Mouse (Mus musculus): Measurements from ENCODE around the gene Cmklr1.
"Not testable (repeated sequence)": the region's sequence is repeated elsewhere in the genome, so short reads cannot be mapped to it uniquely, and the experiment has no call there.

Cmklr1 gene

DNA sequence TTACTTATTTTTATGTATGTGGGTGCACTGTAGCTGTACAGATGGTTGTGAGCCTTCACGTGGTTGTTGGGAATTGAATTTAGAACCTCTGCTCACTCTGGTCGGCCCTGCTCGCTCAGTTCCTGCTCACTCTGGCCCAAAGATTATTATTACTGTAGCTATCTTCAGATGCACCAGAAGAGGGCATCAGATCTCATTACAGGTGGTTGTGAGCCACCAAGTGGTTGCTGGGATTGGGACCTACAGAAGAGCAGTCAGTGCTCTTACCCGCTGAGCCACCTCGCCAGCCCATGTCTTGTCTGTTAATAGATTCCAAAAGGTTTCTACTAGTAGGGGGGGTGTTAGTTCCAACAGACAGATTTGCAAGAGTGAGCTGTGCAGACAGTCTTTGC is 63.8 kb downstream of the Cmklr1 start:
- not testable (repeated sequence) for ATAC-seq (ENCODE audit: low TSS enrichment)

DNA sequence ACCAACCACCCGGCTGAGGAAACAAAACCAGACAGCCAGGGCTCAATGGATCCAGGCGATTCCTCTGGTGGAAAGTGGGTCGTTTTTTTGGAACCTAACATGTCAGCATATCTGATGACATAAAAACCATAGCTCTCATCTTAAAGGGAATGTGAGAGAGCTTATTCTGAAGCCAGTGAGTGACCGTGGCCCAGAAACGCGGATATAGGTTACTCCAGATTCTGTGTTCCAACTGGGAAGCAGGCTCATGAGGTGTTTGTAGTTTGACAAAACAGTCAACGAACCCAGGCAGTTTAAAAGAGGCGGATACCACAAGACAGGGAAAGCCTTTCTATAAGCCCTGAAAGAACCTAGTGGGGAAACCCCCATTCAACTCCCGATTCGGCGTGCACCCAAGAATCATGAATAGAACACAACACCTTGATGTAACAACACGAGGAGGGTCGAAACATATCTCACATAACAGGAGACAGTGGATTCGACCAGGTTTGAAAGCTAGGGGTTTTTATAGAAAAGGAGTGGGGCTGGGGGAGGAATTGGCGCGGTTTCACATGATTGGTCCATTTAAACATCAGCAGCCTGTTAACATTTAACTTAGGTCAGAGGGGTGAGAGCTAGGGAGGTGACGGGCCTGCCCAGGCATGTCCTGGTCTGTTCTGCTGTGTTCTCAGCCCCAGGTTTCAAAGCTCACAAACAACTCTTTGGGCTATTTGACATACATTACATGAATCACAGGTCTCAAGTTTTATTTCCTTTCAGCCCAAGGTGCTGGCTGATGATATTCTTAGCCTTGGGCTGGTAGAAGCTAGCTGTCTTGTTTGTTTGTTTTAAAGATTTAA is 64.4 kb downstream of the Cmklr1 start:
- ATAC-seq (ENCODE audit: low TSS enrichment) = not testable (repeated sequence)

DNA sequence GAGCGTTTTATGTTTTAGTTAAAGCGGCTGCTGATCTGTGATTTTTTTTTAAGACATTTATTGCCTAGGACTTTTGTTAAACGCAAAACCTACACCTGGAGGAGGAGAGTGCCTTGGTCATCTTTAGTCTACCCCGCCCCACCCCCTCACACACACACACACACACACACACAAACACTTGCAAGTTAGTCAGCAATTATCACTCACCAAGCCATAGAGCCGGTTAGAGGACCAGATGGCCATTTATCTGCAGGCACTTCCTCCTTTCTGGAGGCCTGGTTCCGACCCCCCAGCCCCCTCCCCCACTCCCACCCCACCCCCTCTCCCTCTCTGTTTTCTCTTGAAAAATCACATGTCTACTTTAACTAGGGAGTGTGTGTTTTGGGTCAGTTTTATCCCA is 65.8 kb downstream of the Cmklr1 start:
- no peak for ATAC-seq (ENCODE audit: low TSS enrichment)

DNA sequence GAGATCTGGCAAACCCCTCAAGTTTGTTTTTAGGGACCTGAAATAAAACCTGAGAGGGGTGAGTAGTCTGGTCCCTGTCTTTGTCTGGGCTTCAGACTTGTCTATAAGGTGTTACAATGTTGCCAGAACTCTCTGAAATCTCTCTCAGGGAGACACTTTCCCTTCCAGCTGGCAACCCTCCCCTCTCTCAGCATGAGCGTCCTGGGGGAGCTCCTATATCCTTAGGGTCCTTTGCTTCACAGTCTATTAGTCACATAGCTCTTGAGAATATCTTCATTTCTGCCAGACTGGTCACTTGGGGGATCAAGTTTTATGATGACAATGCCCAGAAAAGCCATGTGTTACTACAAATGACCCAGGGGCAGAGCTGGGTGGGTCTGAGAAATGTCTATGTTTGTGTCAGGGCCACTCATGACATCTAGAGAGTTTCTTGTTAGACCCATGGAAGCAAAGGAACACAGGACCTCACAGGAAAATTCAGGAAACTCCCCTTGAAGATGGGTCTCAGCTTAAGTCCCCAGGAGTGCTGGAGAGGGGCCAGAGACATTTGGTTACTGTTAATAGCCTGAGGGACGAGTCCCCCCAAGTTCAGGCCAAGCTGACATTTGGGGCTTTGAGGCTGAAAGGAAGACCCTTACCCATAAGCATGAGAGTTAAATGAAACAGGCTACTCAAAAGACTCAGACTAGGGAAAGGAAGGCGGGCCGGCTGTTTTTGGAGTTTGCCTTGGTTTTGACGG is 66.6 kb downstream of the Cmklr1 start:
- no peak for ATAC-seq (ENCODE audit: low TSS enrichment)

DNA sequence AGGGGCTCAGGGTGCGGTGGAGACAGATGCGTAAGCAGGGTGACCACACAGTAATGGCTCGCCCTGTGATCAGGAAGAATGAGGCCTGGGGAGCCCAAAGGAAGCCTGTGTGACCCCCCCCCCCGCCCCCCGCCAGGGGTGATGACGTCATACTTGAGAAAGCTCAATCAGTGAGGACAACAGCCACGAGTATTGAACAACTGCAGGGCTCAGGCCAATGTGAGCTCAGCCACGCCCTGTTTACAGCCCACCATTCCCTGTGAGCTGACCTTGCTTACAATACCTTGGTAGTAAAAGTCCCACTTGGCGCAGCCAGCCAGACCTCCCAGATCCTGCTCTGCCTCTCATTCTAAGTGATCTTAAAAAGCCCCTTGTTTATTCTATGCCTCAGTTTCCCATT is 69.4 kb downstream of the Cmklr1 start:
- no peak for ATAC-seq (ENCODE audit: low TSS enrichment)

DNA sequence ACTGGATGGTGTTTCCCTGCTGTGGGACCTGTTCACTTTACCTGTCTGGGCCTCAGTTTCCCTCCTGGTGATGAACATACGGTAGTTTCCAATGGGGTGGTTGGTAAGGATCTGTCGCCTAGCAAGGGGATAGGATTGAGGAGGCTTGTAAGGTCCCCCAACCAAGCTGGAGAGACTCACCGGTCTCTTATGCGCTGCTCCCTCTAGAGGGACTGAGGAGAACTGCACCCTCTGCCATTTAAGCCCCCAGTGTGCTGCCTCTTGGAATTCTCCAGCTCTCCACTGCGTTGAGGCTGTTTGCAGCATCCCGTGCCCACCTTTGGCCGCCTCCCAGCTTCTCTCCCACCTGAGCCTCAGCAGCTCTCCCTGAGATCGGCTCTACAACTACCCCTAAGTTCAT is 70.0 kb downstream of the Cmklr1 start:
- peak; percentile 17; the same call in 1 of the 2 replicates for ATAC-seq (ENCODE audit: low TSS enrichment)

DNA sequence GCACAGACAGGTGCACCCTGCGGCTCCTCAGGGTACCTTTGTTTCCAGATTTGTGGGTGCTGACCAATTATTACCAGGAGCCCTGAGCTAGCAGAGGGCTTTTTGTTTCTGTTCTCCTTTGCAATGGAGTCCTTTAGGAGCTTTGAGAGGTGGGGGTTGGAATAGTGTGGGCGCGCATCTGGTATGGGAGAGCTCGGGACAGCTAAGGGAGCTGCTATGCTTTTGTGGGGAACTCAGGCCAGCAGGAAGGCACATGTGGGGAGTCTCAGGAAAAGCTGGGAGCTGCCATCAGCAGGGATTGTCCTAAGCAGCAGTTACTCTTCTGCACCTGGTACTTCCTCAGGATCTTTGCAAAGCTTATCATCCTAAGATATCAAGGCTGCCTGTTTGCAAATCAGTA is 71.1 kb downstream of the Cmklr1 start:
- ATAC-seq (ENCODE audit: low TSS enrichment) = peak; percentile 80

DNA sequence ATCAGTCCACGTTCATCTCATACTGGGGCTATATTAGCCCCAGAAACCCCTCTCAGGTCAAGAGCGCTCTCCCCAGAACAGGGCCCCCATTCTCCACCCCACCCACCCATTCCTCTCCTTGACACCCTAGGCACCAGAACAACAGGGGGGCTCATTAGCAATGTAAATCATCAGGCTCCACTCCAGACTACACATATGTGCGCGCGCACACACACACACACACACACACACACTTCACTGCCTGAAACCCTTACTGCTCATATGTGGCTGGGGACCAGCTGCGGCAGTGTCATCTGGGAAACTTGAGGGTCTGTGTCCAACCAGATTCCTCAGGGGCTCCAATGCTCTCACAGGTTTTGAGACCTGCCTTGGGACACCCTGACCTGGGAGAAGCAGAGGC is 71.8 kb downstream of the Cmklr1 start:
- ATAC-seq (ENCODE audit: low TSS enrichment) = no peak

DNA sequence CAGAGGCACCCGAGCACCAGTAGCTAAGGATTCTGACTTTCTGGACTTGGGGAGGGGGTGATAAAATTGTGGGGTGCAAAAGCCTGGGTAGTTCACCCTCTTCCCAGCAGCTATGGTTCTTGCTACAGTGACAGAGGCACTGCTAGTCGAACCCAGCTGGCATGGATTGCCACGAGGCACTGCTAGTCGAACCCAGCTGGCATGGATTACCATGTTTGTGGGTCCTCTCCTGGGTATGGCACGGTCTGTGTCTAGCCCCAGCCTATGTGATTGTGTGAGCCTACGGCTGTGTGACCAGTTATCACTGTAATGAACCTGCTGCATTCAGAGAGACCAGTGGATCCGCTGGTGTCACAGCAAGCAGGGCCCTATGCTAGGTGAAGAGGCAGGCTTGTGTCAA is 72.7 kb downstream of the Cmklr1 start:
- peak; percentile 29; the same call in 1 of the 2 replicates for ATAC-seq (ENCODE audit: low TSS enrichment)

DNA sequence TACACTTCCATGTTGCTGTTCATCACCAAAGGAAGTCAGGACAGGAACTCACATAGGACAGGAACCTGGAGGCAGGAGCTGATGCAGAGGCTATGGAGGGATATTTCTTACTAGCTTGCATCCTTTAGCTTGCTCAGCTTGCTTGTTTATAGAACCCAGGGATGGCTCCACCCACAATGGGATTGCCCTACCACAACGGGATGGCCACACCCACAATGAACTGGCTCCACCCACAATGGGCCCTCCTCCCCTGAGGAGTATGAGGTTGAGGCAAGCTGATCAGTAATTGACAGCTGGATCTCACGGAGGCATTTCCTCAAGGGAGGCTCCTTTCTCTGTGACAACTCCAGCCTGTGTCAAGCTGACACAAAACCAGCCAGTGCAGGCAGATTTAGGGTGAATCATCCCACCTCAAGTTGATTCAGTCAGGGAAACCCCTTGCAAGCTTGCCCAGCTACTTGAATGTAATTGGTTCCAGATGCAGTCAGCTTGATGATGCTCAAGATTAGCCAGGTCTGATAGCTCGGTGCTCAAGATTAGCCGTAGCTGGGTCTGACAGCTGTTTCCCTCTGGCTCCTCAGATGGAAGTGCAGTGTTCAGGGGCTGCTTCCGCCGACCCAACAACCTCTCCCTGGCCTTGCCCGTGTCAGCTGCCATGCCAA is 80.0 kb downstream of the Cmklr1 start:
- ATAC-seq (ENCODE audit: low TSS enrichment) = no peak

DNA sequence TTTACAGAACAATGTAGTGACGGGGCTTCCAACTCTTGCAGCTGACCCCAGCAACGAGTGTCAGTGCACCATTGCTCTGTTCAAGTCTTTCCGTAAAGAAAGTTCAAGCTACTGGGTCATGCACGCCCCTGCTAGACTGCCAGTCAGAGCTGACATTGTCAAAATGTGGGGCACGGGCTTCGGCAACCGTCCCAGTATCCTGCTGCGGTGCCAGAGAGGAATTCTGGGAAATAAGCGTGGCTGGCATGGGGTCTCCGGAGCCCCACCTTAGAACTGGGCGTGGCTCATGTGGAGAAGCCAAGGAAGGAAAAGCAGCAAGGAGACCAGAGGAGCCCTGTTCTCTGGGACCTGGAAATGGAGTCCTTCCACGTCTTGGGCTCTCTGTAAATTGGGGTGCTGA is 84.4 kb downstream of the Cmklr1 start:
- ATAC-seq (ENCODE audit: low TSS enrichment) = no peak

DNA sequence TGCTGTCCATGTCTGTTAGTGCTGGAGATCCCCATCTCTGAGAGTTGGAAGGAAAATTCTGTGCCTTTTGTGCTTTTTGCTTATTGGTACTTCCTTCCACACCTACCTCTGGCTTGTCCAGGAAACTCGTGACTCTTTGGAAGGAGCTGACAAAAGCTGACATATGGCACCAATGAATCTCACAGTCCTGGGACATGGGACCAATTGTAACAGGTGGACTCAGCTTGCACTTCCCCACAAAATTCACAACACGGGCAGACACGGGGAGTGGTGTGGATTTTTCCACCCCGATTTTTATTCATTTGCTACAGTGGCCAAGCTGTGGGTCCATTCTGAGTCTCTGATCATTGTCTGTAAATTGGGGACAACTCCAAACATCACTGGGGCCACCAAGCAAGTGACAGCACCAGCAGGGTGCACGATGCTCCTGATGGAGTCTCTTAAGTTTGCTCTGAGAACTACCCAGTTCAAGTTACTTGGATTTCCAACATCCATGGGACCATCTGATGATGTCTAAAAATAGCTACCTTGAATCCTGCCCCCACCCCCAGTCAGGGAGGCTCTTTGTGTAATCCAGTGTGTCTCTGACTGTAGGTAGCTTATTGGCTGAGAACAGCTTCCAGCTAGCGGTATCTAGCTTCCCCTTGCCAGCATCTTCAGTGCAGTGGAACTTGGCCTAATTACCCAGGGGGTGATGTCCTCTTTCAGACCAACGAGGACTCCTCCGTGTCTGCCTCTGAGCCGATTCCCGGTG is 84.9 kb downstream of the Cmklr1 start:
- 0 out of 2 replicates have a peak, but pooled peaks have one; percentile 11 for ATAC-seq (ENCODE audit: low TSS enrichment)

DNA sequence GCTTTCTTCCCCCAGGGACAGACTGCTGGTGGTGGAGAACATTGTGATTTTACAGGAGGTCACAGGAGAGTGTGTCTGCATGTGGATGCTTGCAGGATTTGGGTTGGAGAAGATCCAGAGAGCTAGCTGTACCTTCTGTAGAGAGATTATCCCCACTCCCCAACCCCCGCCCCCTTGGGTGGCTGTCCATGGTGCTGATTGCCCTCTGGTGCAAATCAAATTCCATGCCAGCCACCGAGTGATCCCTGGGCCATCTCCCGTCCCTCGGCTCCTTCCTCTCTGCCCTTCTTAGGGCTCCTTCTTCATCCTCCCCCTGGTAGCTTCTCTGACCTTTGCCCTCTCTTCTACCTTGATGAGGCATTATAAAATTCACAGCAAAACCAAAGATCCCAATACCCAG is 85.8 kb downstream of the Cmklr1 start:
- no peak for ATAC-seq (ENCODE audit: low TSS enrichment)
